Mouse (Mus musculus) gastrocnemius, adult 2 months (tissue): ENCODE results near the gene H2al1c. TPM values are rescaled to one million over a fixed set of nuclear protein-coding genes. Genes with fewer than 3 reads are reported as not detected.
"Not testable (repeated sequence)": the region's sequence is repeated elsewhere in the genome, so short reads cannot be mapped to it uniquely, and the experiment has no call there.

ENCODE experiments used
- DNase-seq: peaks from one replicate; pipeline ENCODE4 v3.0.0; 2022
- H3K27ac ChIP-seq: fragments of 200-600 bp; 2 replicates; pipeline ENCODE4 v1.8.1; 2022; ENCODE audit warnings: mild to moderate bottlenecking
- H3K4me3 ChIP-seq: fragments of 200-600 bp; 2 replicates; pipeline ENCODE4 v1.8.1; 2022; ENCODE audit warnings: mild to moderate bottlenecking, moderate library complexity
- CTCF ChIP-seq: fragments of 200-600 bp; IDR thresholded peaks from 2 replicates; pipeline ENCODE4 v1.8.1; 2022; ENCODE audit warnings: antibody characterized with exemption, mild to moderate bottlenecking, moderate library complexity
- intact Hi-C: fragments of 180-260 bp; cut with DNase I; formaldehyde crosslinking; loops from one replicate; pipeline ENCODE4 v1.15.1; 2025
- long read RNA-seq, 2 experiments: library from polyadenylated mRNA; stranded (forward); transcript quantifications; one replicate each; pipeline ENCODE4 v2.0.0; 2021
- total RNA-seq, 2 experiments: library from RNA; stranded (reverse); gene quantifications; 2 replicates each; pipeline ENCODE4 v1.2.3; 2021

The H2al1c gene
- not detected for total RNA-seq
- long read RNA-seq, experiment 1 = 0 reads
- long read RNA-seq, experiment 2 = 0 reads

- intact Hi-C loops, H3K4me3 ChIP-seq, DNase-seq, H3K27ac ChIP-seq: not testable (repeated sequence)
Observed at GRCm38 (mm10) chrX:11305355-11305754, at the start of gene H2al1c. Gene H2al1c, plus strand, starts transcription at chrX:11305655.

GRCm38 (mm10) chrX:11264918-11265317, 40.5 kb upstream of the H2al1c start:
- H3K4me3 ChIP-seq = no peak overlapping the region
- intact Hi-C loops = no loop called here
- H3K27ac ChIP-seq = no peak overlapping the region
- TF ChIP-seq CTCF = no peak
- DNase-seq = no peak

GRCm38 (mm10) chrX:11267791-11268190, 37.7 kb upstream of the H2al1c start:
- peak; percentile 32 for DNase-seq
- intact Hi-C loops = no loop called here
- no peak for TF ChIP-seq CTCF
- Histone ChIP-seq H3K27ac (no peak overlapping the region), H3K4me3 (no peak overlapping the region)

- no peak for TF ChIP-seq CTCF
- Histone ChIP-seq H3K27ac (no peak overlapping the region), H3K4me3 (no peak overlapping the region)
- intact Hi-C loops = no loop called here
- peak; percentile 18 for DNase-seq
Observed at GRCm38 (mm10) chrX:11269074-11269473, 36.4 kb upstream of the H2al1c start.

- intact Hi-C loops = no loop called here
Observed at GRCm38 (mm10) chrX:11273190-11273589, 32.3 kb upstream of the H2al1c start.

GRCm38 (mm10) chrX:11277083-11277482, 28.4 kb upstream of the H2al1c start:
- intact Hi-C loops = no loop called here
- TF ChIP-seq CTCF = no peak
- DNase-seq = no peak

More at GRCm38 (mm10) chrX:11273190-11273589, 32.3 kb upstream of the H2al1c start:
- no peak for DNase-seq
- H3K4me3 ChIP-seq = no peak overlapping the region
- no peak overlapping the region for H3K27ac ChIP-seq
- no peak for TF ChIP-seq CTCF

GRCm38 (mm10) chrX:11280741-11281140, 24.7 kb upstream of the H2al1c start:
- intact Hi-C loops = no loop called here
- H3K27ac ChIP-seq = no peak overlapping the region

More at GRCm38 (mm10) chrX:11277083-11277482, 28.4 kb upstream of the H2al1c start:
- Histone ChIP-seq H3K27ac (no peak overlapping the region), H3K4me3 (no peak overlapping the region)

GRCm38 (mm10) chrX:11288306-11288882, 17.1 kb upstream of the H2al1c start:
- H3K27ac ChIP-seq = no peak overlapping the region
- DNase-seq = no peak
- no peak overlapping the region for H3K4me3 ChIP-seq
- intact Hi-C loops = no loop called here
- TF ChIP-seq CTCF = no peak

More at GRCm38 (mm10) chrX:11280741-11281140, 24.7 kb upstream of the H2al1c start:
- no peak for TF ChIP-seq CTCF
- no peak for DNase-seq
- H3K4me3 ChIP-seq = no peak overlapping the region

GRCm38 (mm10) chrX:11289244-11289643, 16.2 kb upstream of the H2al1c start:
- TF ChIP-seq CTCF = no peak
- DNase-seq = no peak
- Histone ChIP-seq H3K27ac (no peak overlapping the region), H3K4me3 (no peak overlapping the region)
- intact Hi-C loops = no loop called here

GRCm38 (mm10) chrX:11298957-11299356, 6.5 kb upstream of the H2al1c start, which contains the start of gene H2al1a:
Gene H2al1a, plus strand, starts transcription at chrX:11299257.
- DNase-seq, H3K27ac ChIP-seq, intact Hi-C loops, H3K4me3 ChIP-seq: not testable (repeated sequence)

- H3K27ac ChIP-seq, DNase-seq, intact Hi-C loops, H3K4me3 ChIP-seq: not testable (repeated sequence)
Observed at GRCm38 (mm10) chrX:11302132-11302531, 3.3 kb upstream of the H2al1c start, which contains the start of gene H2al1b. Gene H2al1b, plus strand, starts transcription at chrX:11302432.

- H3K4me3 ChIP-seq, intact Hi-C loops: not testable (repeated sequence)
Observed at GRCm38 (mm10) chrX:11308524-11308923, 3.1 kb downstream of the H2al1c start, which contains the start of gene H2al1d. Gene H2al1d, plus strand, starts transcription at chrX:11308824.

GRCm38 (mm10) chrX:11311634-11312033, 6.2 kb downstream of the H2al1c start, which contains the start of gene H2al1e:
Gene H2al1e, plus strand, starts transcription at chrX:11311934.
- intact Hi-C loops, DNase-seq, H3K4me3 ChIP-seq, H3K27ac ChIP-seq: not testable (repeated sequence)

More at GRCm38 (mm10) chrX:11308524-11308923, 3.1 kb downstream of the H2al1c start, which contains the start of gene H2al1d:
- not testable (repeated sequence) for H3K27ac ChIP-seq, DNase-seq

- intact Hi-C loops = not testable (repeated sequence)
Observed at GRCm38 (mm10) chrX:11314858-11315257, 9.4 kb downstream of the H2al1c start, which contains the start of gene H2al1f. Gene H2al1f, plus strand, starts transcription at chrX:11315158.

GRCm38 (mm10) chrX:11317956-11318355, 12.5 kb downstream of the H2al1c start, which contains the start of gene H2al1g:
Gene H2al1g, plus strand, starts transcription at chrX:11318256.
- intact Hi-C loops, DNase-seq, H3K4me3 ChIP-seq, H3K27ac ChIP-seq: not testable (repeated sequence)

More at GRCm38 (mm10) chrX:11314858-11315257, 9.4 kb downstream of the H2al1c start, which contains the start of gene H2al1f:
- not testable (repeated sequence) for DNase-seq, H3K4me3 ChIP-seq, H3K27ac ChIP-seq

GRCm38 (mm10) chrX:11321192-11321591, 15.7 kb downstream of the H2al1c start, which contains the start of gene H2al1h:
Gene H2al1h, plus strand, starts transcription at chrX:11321492.
- intact Hi-C loops, DNase-seq, H3K4me3 ChIP-seq, H3K27ac ChIP-seq: not testable (repeated sequence)

- H3K27ac ChIP-seq, DNase-seq, H3K4me3 ChIP-seq, intact Hi-C loops: not testable (repeated sequence)
Observed at GRCm38 (mm10) chrX:11324359-11324758, 18.9 kb downstream of the H2al1c start, which contains the start of gene H2al1i. Gene H2al1i, plus strand, starts transcription at chrX:11324659.

- H3K27ac ChIP-seq, H3K4me3 ChIP-seq, intact Hi-C loops, DNase-seq: not testable (repeated sequence)
Observed at GRCm38 (mm10) chrX:11327522-11327921, 22.1 kb downstream of the H2al1c start, which contains the start of gene H2al1j. Gene H2al1j, plus strand, starts transcription at chrX:11327822.
